Mouse (Mus musculus) G1E-ER4 (cell line): Measurements from ENCODE around the gene 2010003K11Rik. TPM values are rescaled to one million over a fixed set of nuclear protein-coding genes. Genes with fewer than 3 reads are reported as not detected.

ENCODE experiments used
- GATA1 ChIP-seq: IDR thresholded peaks from one replicate; pipeline ENCODE4 v1.8.0; 2012; ENCODE audit warnings: low read length, inconsistent platforms
- polyA plus RNA-seq: library from polyadenylated mRNA; stranded (reverse); fragments of >175 nt; gene quantifications from 2 replicates; pipeline ENCODE4 v1.2.3, GENCODE M21; 2012

Gene 2010003K11Rik
- polyA plus RNA-seq, 1 experiment: not detected

GRCm38 (mm10) chr19:4509986-4510963 lies 11.9 kb upstream of the 2010003K11Rik start, which contains the start of gene Pcx:
Pcx (plus strand) TSS chr19:4510472.
- no peak for TF ChIP-seq GATA1

GRCm38 (mm10) chr19:4507746-4508145 lies 9.4 kb upstream of the 2010003K11Rik start:
- no peak for TF ChIP-seq GATA1

- no peak for TF ChIP-seq GATA1
These were observed 6.4 kb upstream of the 2010003K11Rik start for GRCm38 (mm10) chr19:4504830-4505229.

- no peak for TF ChIP-seq GATA1
These were observed 4.3 kb upstream of the 2010003K11Rik start for GRCm38 (mm10) chr19:4502701-4503100.

GRCm38 (mm10) chr19:4497263-4497973 lies 965 bp downstream of the 2010003K11Rik start:
- TF ChIP-seq GATA1: no peak

GRCm38 (mm10) chr19:4496535-4497262 lies 1.7 kb downstream of the 2010003K11Rik start:
- TF ChIP-seq GATA1: no peak

GRCm38 (mm10) chr19:4495814-4496213 lies 2.6 kb downstream of the 2010003K11Rik start:
- TF ChIP-seq GATA1: no peak

GRCm38 (mm10) chr19:4494707-4495106 lies 3.7 kb downstream of the 2010003K11Rik start:
- no peak for TF ChIP-seq GATA1

- no peak for TF ChIP-seq GATA1
These were observed 5.7 kb downstream of the 2010003K11Rik start for GRCm38 (mm10) chr19:4492526-4493296.

GRCm38 (mm10) chr19:4491080-4491695 lies 7.2 kb downstream of the 2010003K11Rik start:
- no peak for TF ChIP-seq GATA1

GRCm38 (mm10) chr19:4487877-4488276 lies 10.5 kb downstream of the 2010003K11Rik start:
- TF ChIP-seq GATA1: no peak

- TF ChIP-seq GATA1: no peak
These were observed 13.4 kb downstream of the 2010003K11Rik start for GRCm38 (mm10) chr19:4485006-4485405.

GRCm38 (mm10) chr19:4482111-4482859 lies 16.1 kb downstream of the 2010003K11Rik start:
- TF ChIP-seq GATA1: no peak

- TF ChIP-seq GATA1: no peak
These were observed 17.1 kb downstream of the 2010003K11Rik start for GRCm38 (mm10) chr19:4481326-4481725.
